Mouse (Mus musculus) c-Kit-positive CD71-positive TER-119-negative erythroid progenitor cells, embryonic 14.5 days (primary cell): Measurements from ENCODE around the gene Hnf1a.

ENCODE experiments used
- DNase-seq: peaks from one replicate; pipeline ENCODE4 v3.0.0-alpha.2; 2013; ENCODE audit warnings: low read depth

Hnf1a gene

GRCm38 (mm10) chr5:114979250-114980121, 8.6 kb upstream of the Hnf1a start:
- DNase-seq: peak; percentile 67

GRCm38 (mm10) chr5:114978888-114979249, 8.0 kb upstream of the Hnf1a start:
- DNase-seq: peak; percentile 70

GRCm38 (mm10) chr5:114978473-114978872, 7.6 kb upstream of the Hnf1a start:
- DNase-seq: no peak

- DNase-seq: no peak
Observed at GRCm38 (mm10) chr5:114976935-114977334, 6.0 kb upstream of the Hnf1a start.

GRCm38 (mm10) chr5:114973131-114973530, 2.2 kb upstream of the Hnf1a start:
- DNase-seq: no peak

GRCm38 (mm10) chr5:114972201-114972600, 1.3 kb upstream of the Hnf1a start:
- no peak for DNase-seq

GRCm38 (mm10) chr5:114969609-114970215, 1.2 kb downstream of the Hnf1a start:
- DNase-seq: no peak

GRCm38 (mm10) chr5:114969064-114969463, 1.8 kb downstream of the Hnf1a start:
- DNase-seq: no peak

GRCm38 (mm10) chr5:114968651-114969050, 2.2 kb downstream of the Hnf1a start:
- no peak for DNase-seq

- DNase-seq: no peak
Observed at GRCm38 (mm10) chr5:114967523-114968268, 3.2 kb downstream of the Hnf1a start.

GRCm38 (mm10) chr5:114964967-114965898, 5.7 kb downstream of the Hnf1a start:
- DNase-seq: no peak

GRCm38 (mm10) chr5:114964315-114964966, 6.5 kb downstream of the Hnf1a start:
- peak; percentile 15 for DNase-seq

- no peak for DNase-seq
Observed at GRCm38 (mm10) chr5:114961590-114962360, 9.1 kb downstream of the Hnf1a start.

- DNase-seq: no peak
Observed at GRCm38 (mm10) chr5:114958069-114958468, 12.8 kb downstream of the Hnf1a start.

GRCm38 (mm10) chr5:114953326-114953725, 17.6 kb downstream of the Hnf1a start:
- no peak for DNase-seq

- no peak for DNase-seq
Observed at GRCm38 (mm10) chr5:114951279-114951880, 19.5 kb downstream of the Hnf1a start.

- no peak for DNase-seq
Observed at GRCm38 (mm10) chr5:114950669-114951068, 20.2 kb downstream of the Hnf1a start.

GRCm38 (mm10) chr5:114949812-114950211, 21.1 kb downstream of the Hnf1a start:
- no peak for DNase-seq

- DNase-seq: no peak
Observed at GRCm38 (mm10) chr5:114949316-114949715, 21.6 kb downstream of the Hnf1a start.

GRCm38 (mm10) chr5:114948891-114949290, 22.0 kb downstream of the Hnf1a start:
- no peak for DNase-seq
